Mouse (Mus musculus) forebrain, embryonic 15.5 days (tissue): ENCODE data around the gene Aire. TPM values are rescaled to one million over a fixed set of nuclear protein-coding genes. Genes with fewer than 3 reads are reported as not detected.

Experiments
- ATAC-seq: fragments of 200-750 bp; cut with Nextera tagmentation; replicated peaks from 2 replicates; pipeline ENCODE4 v1.8.0; 2017; ENCODE audit warnings: mild to moderate bottlenecking, moderate TSS enrichment, moderate library complexity
- H3K27ac ChIP-seq: fragments of 300-500 bp; sonication (generic); replicated peaks from 2 replicates; pipeline ENCODE4 v1.5.1; 2015; ENCODE audit warnings: mild to moderate bottlenecking, inconsistent platforms
- H3K27me3 ChIP-seq: fragments of 300-500 bp; sonication (generic); 2 replicates; pipeline ENCODE4 v1.6.1; 2015; ENCODE audit warnings: inconsistent platforms
- H3K36me3 ChIP-seq: fragments of 300-500 bp; sonication (generic); 2 replicates; pipeline ENCODE4 v1.6.1; 2015; ENCODE audit warnings: mild to moderate bottlenecking, inconsistent platforms
- H3K4me1 ChIP-seq: fragments of 300-500 bp; sonication (generic); 2 replicates; pipeline ENCODE4 v1.6.1; 2015; ENCODE audit warnings: inconsistent platforms
- H3K4me2 ChIP-seq: fragments of 300-500 bp; sonication (generic); replicated peaks from 2 replicates; pipeline ENCODE4 v1.6.1; 2015; ENCODE audit warnings: mild to moderate bottlenecking, inconsistent platforms
- H3K4me3 ChIP-seq: fragments of 300-500 bp; sonication (generic); 2 replicates; pipeline ENCODE4 v1.5.1; 2015; ENCODE audit warnings: mild to moderate bottlenecking, inconsistent platforms
- H3K9ac ChIP-seq: fragments of 300-500 bp; sonication (generic); replicated peaks from 2 replicates; pipeline ENCODE4 v1.6.1; 2015; ENCODE audit warnings: mild to moderate bottlenecking, inconsistent platforms
- H3K9me3 ChIP-seq: fragments of 300-500 bp; sonication (generic); 2 replicates; pipeline ENCODE4 v1.6.1; 2016; ENCODE audit warnings: inconsistent platforms
- WGBS: fragments of 180-500 bp; shearing (Covaris S2); methylation state at CpG from one replicate; pipeline ENCODE4 v1.1.7; 2015; ENCODE audit warnings: mixed read lengths; 5-methylcytosine and 5-hydroxymethylcytosine counted together
- polyA plus RNA-seq: library from polyadenylated mRNA; unstranded; fragments of >200 nt; fragmentation: Nextera tagmentation; extraction: Ambion mirVana; gene quantifications from 2 replicates; pipeline ENCODE4 v1.2.1, GENCODE M21; 2015

Gene Aire
- 0.23 TPM in 1 of 2 replicates, not detected in the other for polyA plus RNA-seq

GRCm38 (mm10) chr10:78043406-78043836 lies at the start of gene Aire:
Gene Aire, minus strand, starts transcription at chr10:78043610.
- Histone ChIP-seq H3K9ac (no peak within 1 kb of the TSS), H3K4me2 (peak within 1 kb of the TSS; percentile 47), H3K4me1 (peaks cover 8% of the 10 kb centered on the region; the same call in 1 of the 2 replicates), H3K27ac (no peak within 1 kb of the TSS), H3K27me3 (no peaks in the 10 kb centered on the region), H3K9me3 (no peaks in the 10 kb centered on the region), H3K4me3 (peak within 1 kb of the TSS; percentile 24), H3K36me3 (no peaks in the 10 kb centered on the region)
- under 1% methylated on average over 27 of the region's 27 CpGs for WGBS
- ATAC-seq = peak; percentile 72

GRCm38 (mm10) chr10:78092725-78093029 lies 49.3 kb upstream of the Aire start:
- Histone ChIP-seq H3K36me3 (no peaks in the 10 kb centered on the region), H3K4me2 (no peak overlapping the region), H3K27ac (no peak overlapping the region), H3K4me1 (no peaks in the 10 kb centered on the region), H3K4me3 (no peak overlapping the region), H3K9ac (no peak overlapping the region), H3K27me3 (no peaks in the 10 kb centered on the region), H3K9me3 (no peaks in the 10 kb centered on the region)
- 94% methylated on average over 13 of the region's 13 CpGs for WGBS
- no peak for ATAC-seq

- Histone ChIP-seq H3K9me3 (no peaks in the 10 kb centered on the region), H3K4me3 (no peak overlapping the region), H3K9ac (no peak overlapping the region), H3K36me3 (no peaks in the 10 kb centered on the region), H3K27ac (no peak overlapping the region), H3K4me2 (no peak overlapping the region), H3K4me1 (no peaks in the 10 kb centered on the region), H3K27me3 (no peaks in the 10 kb centered on the region)
- ATAC-seq = no peak
- WGBS = 86% methylated on average over 23 of the region's 23 CpGs
Measured at GRCm38 (mm10) chr10:78091865-78092724, 48.7 kb upstream of the Aire start.

- no peak overlapping the region for H3K9ac ChIP-seq
- H3K4me2 ChIP-seq = no peak overlapping the region
- no peaks in the 10 kb centered on the region for H3K27me3 ChIP-seq
- no peaks in the 10 kb centered on the region for H3K36me3 ChIP-seq
- no peak overlapping the region for H3K4me3 ChIP-seq
- H3K9me3 ChIP-seq = no peaks in the 10 kb centered on the region
- ATAC-seq = no peak
- H3K27ac ChIP-seq = no peak overlapping the region
- no peaks in the 10 kb centered on the region for H3K4me1 ChIP-seq
- 82% methylated on average over 4 of the region's 4 CpGs for WGBS
Measured at GRCm38 (mm10) chr10:78090706-78091491, 47.5 kb upstream of the Aire start.

GRCm38 (mm10) chr10:78090246-78090645 lies 46.8 kb upstream of the Aire start:
- 70% methylated on average over 6 of the region's 6 CpGs for WGBS
- Histone ChIP-seq H3K27me3 (no peaks in the 10 kb centered on the region), H3K9ac (no peak overlapping the region), H3K4me3 (no peak overlapping the region), H3K4me1 (no peaks in the 10 kb centered on the region), H3K27ac (no peak overlapping the region), H3K4me2 (no peak overlapping the region), H3K9me3 (no peaks in the 10 kb centered on the region), H3K36me3 (no peaks in the 10 kb centered on the region)
- no peak for ATAC-seq

GRCm38 (mm10) chr10:78087101-78087511 lies 43.7 kb upstream of the Aire start:
- WGBS = 85% methylated on average over 6 of the region's 6 CpGs
- no peaks in the 10 kb centered on the region for H3K27me3 ChIP-seq
- H3K4me1 ChIP-seq = no peaks in the 10 kb centered on the region
- no peak overlapping the region for H3K4me2 ChIP-seq
- no peaks in the 10 kb centered on the region for H3K36me3 ChIP-seq
- H3K9me3 ChIP-seq = no peaks in the 10 kb centered on the region
- no peak overlapping the region for H3K4me3 ChIP-seq
- H3K9ac ChIP-seq = no peak overlapping the region
- H3K27ac ChIP-seq = no peak overlapping the region
- no peak for ATAC-seq

GRCm38 (mm10) chr10:78086444-78087061 lies 43.1 kb upstream of the Aire start:
- 83% methylated on average over 10 of the region's 10 CpGs for WGBS
- Histone ChIP-seq H3K27me3 (no peaks in the 10 kb centered on the region), H3K4me1 (no peaks in the 10 kb centered on the region), H3K4me3 (no peak overlapping the region), H3K9me3 (no peaks in the 10 kb centered on the region), H3K36me3 (no peaks in the 10 kb centered on the region), H3K9ac (no peak overlapping the region), H3K4me2 (no peak overlapping the region), H3K27ac (no peak overlapping the region)
- no peak for ATAC-seq

GRCm38 (mm10) chr10:78085711-78086110 lies 42.3 kb upstream of the Aire start:
- Histone ChIP-seq H3K9me3 (no peaks in the 10 kb centered on the region), H3K4me2 (no peak overlapping the region), H3K27ac (no peak overlapping the region), H3K36me3 (no peaks in the 10 kb centered on the region), H3K4me3 (no peak overlapping the region), H3K27me3 (no peaks in the 10 kb centered on the region), H3K4me1 (no peaks in the 10 kb centered on the region), H3K9ac (no peak overlapping the region)
- 92% methylated on average over 6 of the region's 6 CpGs for WGBS
- ATAC-seq = no peak

GRCm38 (mm10) chr10:78084073-78084472 lies 40.7 kb upstream of the Aire start:
- no peaks in the 10 kb centered on the region for H3K4me1 ChIP-seq
- ATAC-seq = no peak
- no peak overlapping the region for H3K4me2 ChIP-seq
- H3K36me3 ChIP-seq = no peaks in the 10 kb centered on the region
- H3K9me3 ChIP-seq = no peaks in the 10 kb centered on the region
- no peaks in the 10 kb centered on the region for H3K27me3 ChIP-seq
- H3K27ac ChIP-seq = no peak overlapping the region
- no peak overlapping the region for H3K4me3 ChIP-seq
- WGBS = 72% methylated on average over 1 of the region's 1 CpGs
- no peak overlapping the region for H3K9ac ChIP-seq

- Histone ChIP-seq H3K4me2 (no peak overlapping the region), H3K27me3 (no peaks in the 10 kb centered on the region), H3K9me3 (no peaks in the 10 kb centered on the region), H3K27ac (no peak overlapping the region), H3K36me3 (no peaks in the 10 kb centered on the region), H3K4me3 (no peak overlapping the region), H3K9ac (no peak overlapping the region), H3K4me1 (no peaks in the 10 kb centered on the region)
- 87% methylated on average over 4 of the region's 4 CpGs for WGBS
- ATAC-seq = no peak
Measured at GRCm38 (mm10) chr10:78079955-78080591, 36.7 kb upstream of the Aire start.

- Histone ChIP-seq H3K4me1 (no peaks in the 10 kb centered on the region), H3K9me3 (no peaks in the 10 kb centered on the region), H3K36me3 (no peaks in the 10 kb centered on the region), H3K4me3 (no peak overlapping the region), H3K27me3 (no peaks in the 10 kb centered on the region), H3K27ac (no peak overlapping the region), H3K9ac (no peak overlapping the region), H3K4me2 (no peak overlapping the region)
- no peak for ATAC-seq
- WGBS = 86% methylated on average over 5 of the region's 5 CpGs
Measured at GRCm38 (mm10) chr10:78078276-78078675, 34.9 kb upstream of the Aire start.

- 83% methylated on average over 9 of the region's 9 CpGs for WGBS
- H3K4me3 ChIP-seq = no peak overlapping the region
- ATAC-seq = no peak
- H3K4me1 ChIP-seq = no peaks in the 10 kb centered on the region
- no peaks in the 10 kb centered on the region for H3K27me3 ChIP-seq
- H3K9ac ChIP-seq = no peak overlapping the region
- no peaks in the 10 kb centered on the region for H3K9me3 ChIP-seq
- no peaks in the 10 kb centered on the region for H3K36me3 ChIP-seq
- no peak overlapping the region for H3K27ac ChIP-seq
- H3K4me2 ChIP-seq = no peak overlapping the region
Measured at GRCm38 (mm10) chr10:78077862-78078261, 34.5 kb upstream of the Aire start.
